Mouse (Mus musculus): ENCODE measurements around the gene Gm43951. TPM values are rescaled to one million over a fixed set of nuclear protein-coding genes. Genes with fewer than 3 reads are reported as not detected.
"Not testable (repeated sequence)": the region's sequence is repeated elsewhere in the genome, so short reads cannot be mapped to it uniquely, and the experiment has no call there.

Gm43951 gene
- polyA plus RNA-seq, 1 experiment from 2014 or later, result 0.09 TPM

- DNase-seq (ENCODE audit: low spot score) (no peak), ATAC-seq (ENCODE audit: insufficient number of reproducible peaks, low FRiP score, low TSS enrichment, low read depth) (no peak)
- H3K4me1 ChIP-seq (ENCODE audit: control insufficient read depth, insufficient read depth, low read length), result no peaks in the 10 kb centered on the region
- 85% methylated on average over 4 of the region's 4 CpGs for WGBS
- H3K4me2 ChIP-seq (ENCODE audit: low read depth, severe bottlenecking), result no peak overlapping the region
- no peaks in the 10 kb centered on the region for H3K9me3 ChIP-seq (ENCODE audit: control insufficient read depth, low read length)
- H3K36me3 ChIP-seq (ENCODE audit: control insufficient read depth, insufficient read depth, low read length), result peaks cover 6% of the 10 kb centered on the region; the same call in 1 of the 2 replicates
- H3K4me3 ChIP-seq (ENCODE audit: low read depth, low read length), result no peak overlapping the region
- H3K9ac ChIP-seq (ENCODE audit: low read length), result no peak overlapping the region
- no peaks in the 10 kb centered on the region for H3K27me3 ChIP-seq (ENCODE audit: control insufficient read depth, insufficient read depth, low read length)
- no peak overlapping the region for H3K27ac ChIP-seq (replicated peaks; ENCODE audit: low read depth, low read length)
Observed at GRCm38 (mm10) chr11:72184252-72184651, 22.4 kb downstream of the Gm43951 start.

GRCm38 (mm10) chr11:72181136-72181535, 25.5 kb downstream of the Gm43951 start:
- DNase-seq (ENCODE audit: low spot score), result no peak
- Histone ChIP-seq H3K27ac (replicated peaks; ENCODE audit: low read depth, low read length) (no peak overlapping the region), H3K27me3 (ENCODE audit: control insufficient read depth, insufficient read depth, low read length) (no peaks in the 10 kb centered on the region), H3K36me3 (ENCODE audit: control insufficient read depth, insufficient read depth, low read length) (peaks cover 3% of the 10 kb centered on the region; the same call in 1 of the 2 replicates), H3K4me2 (ENCODE audit: low read depth, severe bottlenecking) (no peak overlapping the region), H3K4me3 (ENCODE audit: low read depth, low read length) (no peak overlapping the region), H3K9me3 (ENCODE audit: control insufficient read depth, low read length) (no peaks in the 10 kb centered on the region), H3K4me1 (ENCODE audit: control insufficient read depth, insufficient read depth, low read length) (no peaks in the 10 kb centered on the region), H3K9ac (ENCODE audit: low read length) (no peak overlapping the region)
- 95% methylated on average over 4 of the region's 4 CpGs for WGBS
- ATAC-seq (ENCODE audit: insufficient number of reproducible peaks, low FRiP score, low TSS enrichment, low read depth), result no peak

DNA sequence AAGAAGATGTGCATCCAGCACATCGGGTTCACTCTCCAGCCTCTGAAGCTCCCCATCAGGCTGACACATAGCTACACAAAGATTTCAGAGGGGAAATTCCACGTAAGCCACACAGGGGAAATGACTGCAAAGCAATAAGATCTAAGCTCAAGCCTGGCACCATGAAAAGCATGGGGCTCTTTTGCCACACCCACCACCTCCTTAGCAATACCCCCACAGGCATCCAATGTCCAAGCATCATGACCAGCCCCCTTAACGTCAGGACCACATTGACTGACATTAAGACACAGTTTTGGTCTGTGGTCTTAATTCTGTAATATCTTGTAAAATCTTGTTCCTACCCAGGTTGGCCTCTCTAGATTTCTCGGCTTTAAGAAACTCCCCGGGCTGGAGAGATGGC, 26.1 kb downstream of the Gm43951 start:
- H3K9ac ChIP-seq (ENCODE audit: low read length), result no peak overlapping the region
- H3K4me2 ChIP-seq (ENCODE audit: low read depth, severe bottlenecking), result no peak overlapping the region
- DNase-seq (ENCODE audit: low spot score) (no peak), ATAC-seq (ENCODE audit: insufficient number of reproducible peaks, low FRiP score, low TSS enrichment, low read depth) (no peak)
- no peaks in the 10 kb centered on the region; the same call in 1 of the 2 replicates for H3K36me3 ChIP-seq (ENCODE audit: control insufficient read depth, insufficient read depth, low read length)
- H3K27me3 ChIP-seq (ENCODE audit: control insufficient read depth, insufficient read depth, low read length), result no peaks in the 10 kb centered on the region
- H3K4me3 ChIP-seq (ENCODE audit: low read depth, low read length), result no peak overlapping the region
- no peak overlapping the region for H3K27ac ChIP-seq (replicated peaks; ENCODE audit: low read depth, low read length)
- 90% methylated on average over 5 of the region's 5 CpGs for WGBS
- no peaks in the 10 kb centered on the region for H3K9me3 ChIP-seq (ENCODE audit: control insufficient read depth, low read length)
- H3K4me1 ChIP-seq (ENCODE audit: control insufficient read depth, insufficient read depth, low read length), result no peaks in the 10 kb centered on the region

- Histone ChIP-seq H3K9me3 (ENCODE audit: control insufficient read depth, low read length) (no peaks in the 10 kb centered on the region), H3K27ac (replicated peaks; ENCODE audit: low read depth, low read length) (no peak overlapping the region), H3K36me3 (ENCODE audit: control insufficient read depth, insufficient read depth, low read length) (peaks cover 3% of the 10 kb centered on the region), H3K27me3 (ENCODE audit: control insufficient read depth, insufficient read depth, low read length) (no peaks in the 10 kb centered on the region), H3K4me2 (ENCODE audit: low read depth, severe bottlenecking) (no peak overlapping the region), H3K9ac (ENCODE audit: low read length) (no peak overlapping the region), H3K4me1 (ENCODE audit: control insufficient read depth, insufficient read depth, low read length) (no peaks in the 10 kb centered on the region), H3K4me3 (ENCODE audit: low read depth, low read length) (no peak overlapping the region)
- 62% methylated on average over 3 of the region's 3 CpGs for WGBS
- DNase-seq (ENCODE audit: low spot score) (no peak), ATAC-seq (ENCODE audit: insufficient number of reproducible peaks, low FRiP score, low TSS enrichment, low read depth) (no peak)
Observed at GRCm38 (mm10) chr11:72176553-72176952, 30.1 kb downstream of the Gm43951 start.

GRCm38 (mm10) chr11:72175966-72176365, 30.7 kb downstream of the Gm43951 start:
- Histone ChIP-seq H3K27me3 (ENCODE audit: control insufficient read depth, insufficient read depth, low read length) (no peaks in the 10 kb centered on the region), H3K4me2 (ENCODE audit: low read depth, severe bottlenecking) (no peak overlapping the region), H3K9me3 (ENCODE audit: control insufficient read depth, low read length) (no peaks in the 10 kb centered on the region), H3K9ac (ENCODE audit: low read length) (no peak overlapping the region), H3K4me3 (ENCODE audit: low read depth, low read length) (no peak overlapping the region), H3K4me1 (ENCODE audit: control insufficient read depth, insufficient read depth, low read length) (no peaks in the 10 kb centered on the region), H3K36me3 (ENCODE audit: control insufficient read depth, insufficient read depth, low read length) (peaks cover 3% of the 10 kb centered on the region), H3K27ac (replicated peaks; ENCODE audit: low read depth, low read length) (no peak overlapping the region)
- 84% methylated on average over 5 of the region's 5 CpGs for WGBS
- no peak for DNase-seq (ENCODE audit: low spot score)
- no peak for ATAC-seq (ENCODE audit: insufficient number of reproducible peaks, low FRiP score, low TSS enrichment, low read depth)

GRCm38 (mm10) chr11:72174721-72175120, 31.9 kb downstream of the Gm43951 start:
- no peak overlapping the region for H3K4me2 ChIP-seq (ENCODE audit: low read depth, severe bottlenecking)
- peaks cover 3% of the 10 kb centered on the region for H3K36me3 ChIP-seq (ENCODE audit: control insufficient read depth, insufficient read depth, low read length)
- H3K27ac ChIP-seq (replicated peaks; ENCODE audit: low read depth, low read length), result no peak overlapping the region
- DNase-seq (ENCODE audit: low spot score), result no peak
- H3K27me3 ChIP-seq (ENCODE audit: control insufficient read depth, insufficient read depth, low read length), result no peaks in the 10 kb centered on the region
- ATAC-seq (ENCODE audit: insufficient number of reproducible peaks, low FRiP score, low TSS enrichment, low read depth), result no peak
- 95% methylated on average over 6 of the region's 6 CpGs for whole genome bisulfite sequencing
- H3K9me3 ChIP-seq (ENCODE audit: control insufficient read depth, low read length), result no peaks in the 10 kb centered on the region
- no peaks in the 10 kb centered on the region for H3K4me1 ChIP-seq (ENCODE audit: control insufficient read depth, insufficient read depth, low read length)
- H3K9ac ChIP-seq (ENCODE audit: low read length), result no peak overlapping the region
- no peak overlapping the region for H3K4me3 ChIP-seq (ENCODE audit: low read depth, low read length)

DNA sequence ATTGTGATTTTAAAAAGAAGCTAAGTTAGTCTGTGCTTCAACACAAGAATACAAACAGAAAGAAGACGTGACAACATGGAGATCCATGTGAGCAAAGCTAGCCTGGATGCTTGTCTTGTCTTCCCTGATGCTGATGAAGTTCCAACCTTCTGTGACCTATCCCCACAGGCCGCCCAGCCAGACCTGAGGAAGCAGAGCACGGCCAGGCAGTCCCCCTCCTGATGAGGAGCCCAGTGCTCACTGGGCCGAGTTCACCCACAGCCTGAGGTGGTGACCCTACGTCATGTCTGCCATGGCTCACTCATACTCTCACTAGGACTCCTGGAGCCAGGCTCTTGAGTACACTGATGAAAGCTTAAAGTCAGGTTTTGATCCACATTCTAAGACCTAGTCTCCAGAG, 33.1 kb downstream of the Gm43951 start:
- DNase-seq (ENCODE audit: low spot score) (no peak), ATAC-seq (ENCODE audit: insufficient number of reproducible peaks, low FRiP score, low TSS enrichment, low read depth) (no peak)
- Histone ChIP-seq H3K4me1 (ENCODE audit: control insufficient read depth, insufficient read depth, low read length) (no peaks in the 10 kb centered on the region), H3K9me3 (ENCODE audit: control insufficient read depth, low read length) (no peaks in the 10 kb centered on the region), H3K27me3 (ENCODE audit: control insufficient read depth, insufficient read depth, low read length) (no peaks in the 10 kb centered on the region), H3K4me2 (ENCODE audit: low read depth, severe bottlenecking) (no peak overlapping the region), H3K36me3 (ENCODE audit: control insufficient read depth, insufficient read depth, low read length) (peaks cover 3% of the 10 kb centered on the region), H3K4me3 (ENCODE audit: low read depth, low read length) (no peak overlapping the region), H3K9ac (ENCODE audit: low read length) (no peak overlapping the region), H3K27ac (replicated peaks; ENCODE audit: low read depth, low read length) (no peak overlapping the region)
- 84% methylated on average over 5 of the region's 5 CpGs for WGBS

DNA sequence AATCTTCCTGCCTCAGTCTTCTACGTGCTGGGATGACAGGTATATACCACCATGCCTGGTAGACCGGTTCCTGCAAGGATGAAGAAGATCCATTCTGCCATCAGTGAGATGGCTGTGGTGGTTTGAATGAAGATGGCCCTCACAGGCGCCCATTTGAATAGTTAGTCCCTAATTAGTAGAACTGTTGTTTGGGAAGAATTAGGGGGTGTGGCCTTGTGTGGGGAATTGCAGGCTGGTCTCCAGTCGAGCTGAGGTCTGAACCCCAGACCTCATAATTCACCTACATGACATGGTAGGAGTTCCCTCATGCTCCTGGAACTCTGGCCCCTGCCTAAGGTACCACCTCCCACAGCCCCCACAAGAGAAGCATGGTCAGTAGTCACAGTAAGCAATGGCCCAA, 34.7 kb downstream of the Gm43951 start:
- H3K4me2 ChIP-seq (ENCODE audit: low read depth, severe bottlenecking); DNase-seq (ENCODE audit: low spot score); H3K9me3 ChIP-seq (ENCODE audit: control insufficient read depth, low read length); H3K27ac ChIP-seq (replicated peaks; ENCODE audit: low read depth, low read length); H3K4me1 ChIP-seq (ENCODE audit: control insufficient read depth, insufficient read depth, low read length); ATAC-seq (ENCODE audit: insufficient number of reproducible peaks, low FRiP score, low TSS enrichment, low read depth); H3K27me3 ChIP-seq (ENCODE audit: control insufficient read depth, insufficient read depth, low read length); H3K4me3 ChIP-seq (ENCODE audit: low read depth, low read length); H3K9ac ChIP-seq (ENCODE audit: low read length); H3K36me3 ChIP-seq (ENCODE audit: control insufficient read depth, insufficient read depth, low read length): not testable (repeated sequence)
- 62% methylated on average over 4 of the region's 4 CpGs for WGBS

GRCm38 (mm10) chr11:72169871-72170270, 36.8 kb downstream of the Gm43951 start:
- Histone ChIP-seq H3K36me3 (ENCODE audit: control insufficient read depth, insufficient read depth, low read length) (peaks cover 7% of the 10 kb centered on the region), H3K4me2 (ENCODE audit: low read depth, severe bottlenecking) (no peak overlapping the region), H3K27ac (replicated peaks; ENCODE audit: low read depth, low read length) (no peak overlapping the region), H3K27me3 (ENCODE audit: control insufficient read depth, insufficient read depth, low read length) (no peaks in the 10 kb centered on the region), H3K4me1 (ENCODE audit: control insufficient read depth, insufficient read depth, low read length) (no peaks in the 10 kb centered on the region), H3K4me3 (ENCODE audit: low read depth, low read length) (no peak overlapping the region), H3K9me3 (ENCODE audit: control insufficient read depth, low read length) (no peaks in the 10 kb centered on the region), H3K9ac (ENCODE audit: low read length) (no peak overlapping the region)
- no peak for ATAC-seq (ENCODE audit: insufficient number of reproducible peaks, low FRiP score, low TSS enrichment, low read depth)
- WGBS, result 86% methylated on average over 4 of the region's 4 CpGs
- no peak for DNase-seq (ENCODE audit: low spot score)

Data from limb, embryonic 11.5 days (tissue).